Mouse (Mus musculus) Muller cell, postnatal 12 days (primary cell): ENCODE data around the gene Slc35f1.

ENCODE experiments used
- DNase-seq: peaks from one replicate; pipeline ENCODE4 v3.0.0-alpha.2; 2015; ENCODE audit errors: inconsistent ontology term

Gene Slc35f1

DNA sequence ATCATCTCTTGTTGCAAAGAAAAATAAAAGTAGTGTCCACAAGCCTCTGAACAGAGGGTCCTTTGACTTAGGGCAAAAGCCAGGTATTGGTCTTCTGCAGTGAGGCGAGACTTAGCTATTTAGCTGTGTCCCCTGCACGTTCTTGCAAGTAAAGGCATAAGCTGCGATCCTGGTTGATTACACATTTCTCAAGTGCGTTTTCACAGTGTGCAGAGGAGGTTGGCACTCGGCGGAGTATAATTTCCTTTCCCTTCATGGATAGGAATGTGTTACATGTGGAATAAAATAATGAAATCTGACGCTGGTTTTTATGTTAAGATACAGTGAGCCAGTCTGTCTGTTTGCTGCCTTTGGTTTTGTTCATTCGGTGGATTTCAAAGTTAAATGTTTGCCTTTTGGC, 232.8 kb downstream of the Slc35f1 start:
- no peak for DNase-seq

DNA sequence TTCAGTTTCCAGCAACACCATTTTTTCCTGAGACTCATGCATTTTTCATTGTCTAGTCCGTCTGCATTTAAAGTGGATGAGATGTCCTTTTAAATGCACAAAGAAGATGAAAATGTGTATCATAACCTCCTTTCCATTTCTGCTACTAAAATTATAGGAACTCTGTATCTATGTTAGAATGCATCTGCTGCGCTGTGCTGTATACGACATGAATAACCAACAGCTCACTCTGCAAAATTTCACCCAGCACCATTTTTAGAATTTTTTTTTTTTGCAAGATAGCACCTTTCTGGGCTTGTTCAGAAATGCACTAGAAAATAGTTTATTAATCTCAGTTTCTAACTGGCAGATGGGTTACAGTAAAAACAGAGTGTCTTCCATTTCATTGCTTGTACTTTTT, 236.0 kb downstream of the Slc35f1 start:
- DNase-seq: no peak

DNA sequence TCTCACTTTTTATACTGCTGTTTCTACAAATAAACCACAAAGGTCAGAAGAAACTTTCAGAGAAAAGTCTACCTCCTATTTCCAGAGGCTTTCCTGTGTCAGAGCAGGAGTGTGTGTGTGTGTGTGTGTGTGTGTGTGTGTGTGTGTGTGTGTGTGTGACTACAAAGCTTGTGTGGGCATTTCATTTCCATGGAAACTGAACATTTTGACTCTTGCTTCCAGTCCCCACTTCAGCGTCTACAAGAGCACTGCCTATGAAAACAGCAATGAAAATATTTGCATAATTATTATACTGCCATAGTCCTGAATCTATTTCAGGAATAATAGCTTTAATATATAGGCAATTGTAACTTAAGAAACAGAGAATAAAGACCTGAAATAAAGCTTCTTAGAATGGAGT, 241.8 kb downstream of the Slc35f1 start:
- no peak for DNase-seq

DNA sequence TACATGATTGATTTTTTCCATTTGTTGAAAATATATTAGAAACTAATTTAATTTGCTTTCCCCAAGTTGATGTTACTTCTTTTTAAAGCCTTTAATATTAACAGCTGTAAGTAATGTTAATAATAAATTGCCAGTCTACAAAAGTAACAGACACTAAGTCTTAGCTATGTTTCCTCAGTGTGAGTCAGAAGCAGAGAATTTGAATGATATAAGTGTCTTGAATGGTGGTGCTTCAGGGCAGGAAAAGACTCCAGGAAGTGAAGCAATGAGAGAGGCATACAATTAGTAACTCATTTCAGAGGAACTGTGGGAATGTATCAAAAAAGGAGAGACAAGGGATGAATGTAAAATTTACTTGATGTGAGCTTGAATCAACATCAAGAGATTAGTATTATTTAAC, 244.3 kb downstream of the Slc35f1 start:
- DNase-seq: peak; percentile 71

DNA sequence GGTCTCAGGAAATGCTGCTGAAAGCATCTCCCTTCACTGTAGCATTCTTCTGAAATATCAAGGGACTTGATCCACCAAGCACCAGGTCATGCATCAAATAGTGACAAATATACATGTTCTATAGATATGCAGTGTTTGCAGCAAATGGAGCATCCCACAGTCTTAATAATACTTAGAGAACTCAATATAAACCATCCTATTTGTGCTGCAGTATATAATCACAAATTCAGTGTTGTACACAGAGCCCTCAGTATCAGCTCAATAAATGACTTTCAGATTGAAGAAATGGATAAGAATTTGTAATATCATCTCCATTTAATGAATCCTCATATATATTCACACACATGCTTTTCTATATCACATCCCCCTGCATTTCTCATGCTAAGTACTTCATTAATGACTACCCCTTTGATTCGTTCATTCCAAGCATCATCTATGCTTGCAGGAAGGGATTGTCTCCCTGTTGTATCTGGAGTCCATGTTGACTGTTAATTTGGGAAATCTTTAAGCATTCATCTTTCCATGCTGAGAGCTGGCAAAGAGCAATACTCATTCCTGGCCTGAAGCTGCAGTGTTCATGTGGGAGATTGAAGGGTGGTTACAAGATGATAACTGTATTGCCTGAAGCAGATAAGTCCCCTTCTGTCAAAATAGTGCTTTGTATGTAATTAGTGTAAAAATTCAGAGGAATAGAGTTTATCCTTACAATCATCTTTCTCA, 249.9 kb downstream of the Slc35f1 start:
- no peak for DNase-seq

DNA sequence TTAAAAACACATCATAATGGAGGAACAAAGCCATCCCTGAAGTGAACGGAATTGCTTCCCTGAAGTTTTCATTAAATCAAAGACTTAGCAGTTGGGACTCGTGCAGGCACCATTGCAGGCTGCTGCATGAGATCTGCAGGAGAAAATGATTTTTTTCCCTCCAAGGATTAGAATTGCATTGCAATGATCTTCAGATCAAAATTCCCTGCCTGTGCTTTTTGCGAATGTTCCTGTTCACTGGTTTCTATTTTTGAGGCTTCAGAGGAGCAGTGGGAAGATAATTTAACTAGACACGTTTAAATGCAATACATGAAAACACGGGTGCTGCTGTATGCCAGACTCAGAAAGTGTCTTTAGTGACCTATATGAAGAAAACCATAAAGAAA, 250.5 kb downstream of the Slc35f1 start:
- no peak for DNase-seq

DNA sequence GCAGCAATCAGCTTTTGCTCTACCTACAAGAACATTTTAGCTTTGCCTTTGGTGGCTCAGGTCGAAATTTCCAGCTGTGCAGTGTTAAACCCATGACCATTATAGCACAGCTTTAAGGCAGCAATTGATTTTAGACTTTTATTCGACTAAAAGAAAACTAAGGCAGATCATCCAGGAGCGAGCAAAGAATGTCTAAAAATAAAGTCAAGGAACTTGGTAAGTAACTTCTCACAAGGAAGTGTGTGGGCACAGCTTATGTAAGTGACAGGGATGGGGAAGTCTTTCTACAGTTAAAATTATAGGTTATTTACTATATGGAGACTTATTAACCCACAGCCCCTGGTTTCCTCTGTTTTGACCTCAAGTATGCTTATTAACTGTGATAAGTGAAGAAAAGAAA, 262.2 kb downstream of the Slc35f1 start:
- DNase-seq: no peak

DNA sequence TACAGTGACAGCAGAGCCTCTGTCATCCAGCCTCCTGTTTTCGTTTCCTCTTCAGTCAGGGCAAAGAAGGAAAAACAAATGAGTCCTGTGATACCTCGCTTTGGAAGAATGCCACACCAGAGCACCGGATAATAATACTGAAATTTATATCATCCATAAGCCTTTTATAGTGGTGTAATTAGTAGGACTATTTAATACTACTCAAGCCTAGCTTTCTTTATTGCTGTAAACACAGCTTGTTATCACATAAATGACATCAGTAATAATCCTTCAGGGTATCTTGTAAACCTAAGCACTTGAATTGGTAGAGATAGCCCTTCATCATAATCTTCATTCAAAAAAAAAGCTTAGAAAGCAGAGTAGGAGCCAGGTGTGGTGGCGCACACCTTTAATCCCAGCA, 266.4 kb downstream of the Slc35f1 start:
- DNase-seq: no peak

DNA sequence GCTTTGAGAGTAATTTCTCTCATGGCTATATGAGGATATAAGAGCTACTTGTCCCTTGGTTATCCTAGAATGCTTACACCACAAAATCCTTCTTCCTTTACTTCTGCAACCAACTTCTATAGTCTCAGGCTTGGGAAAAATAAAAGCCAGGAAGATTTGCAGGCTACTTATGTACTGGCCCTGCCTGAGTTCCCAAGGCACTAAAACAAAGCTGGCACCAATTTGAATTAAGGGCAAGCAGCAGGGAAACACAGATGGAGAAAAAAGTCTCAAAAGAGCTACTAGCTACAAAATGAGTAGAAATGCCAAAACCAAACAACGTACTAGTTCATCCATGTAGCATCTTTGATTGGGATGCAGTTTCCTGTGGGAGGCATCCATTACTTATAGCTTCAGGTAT, 288.9 kb downstream of the Slc35f1 start:
- no peak for DNase-seq

DNA sequence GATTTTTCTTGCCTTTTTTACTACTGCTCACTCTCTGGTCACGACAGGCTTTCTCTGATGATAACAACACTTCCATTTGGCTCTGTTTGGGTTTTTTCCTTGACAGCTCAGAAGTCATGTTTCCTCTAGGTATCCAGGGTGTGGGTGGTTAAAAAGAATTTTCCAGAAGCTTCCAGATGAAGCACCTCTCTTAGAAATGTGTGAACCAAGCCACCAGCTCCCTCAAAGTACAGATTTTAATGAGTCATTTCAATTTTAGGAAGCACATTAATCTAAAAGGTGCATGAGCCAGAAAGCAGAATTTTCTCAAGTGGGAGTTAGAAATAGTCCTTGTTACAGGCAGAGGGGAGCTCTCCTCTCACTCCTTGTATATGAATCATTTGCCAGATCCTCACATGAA, 292.5 kb downstream of the Slc35f1 start:
- peak; percentile 45 for DNase-seq

DNA sequence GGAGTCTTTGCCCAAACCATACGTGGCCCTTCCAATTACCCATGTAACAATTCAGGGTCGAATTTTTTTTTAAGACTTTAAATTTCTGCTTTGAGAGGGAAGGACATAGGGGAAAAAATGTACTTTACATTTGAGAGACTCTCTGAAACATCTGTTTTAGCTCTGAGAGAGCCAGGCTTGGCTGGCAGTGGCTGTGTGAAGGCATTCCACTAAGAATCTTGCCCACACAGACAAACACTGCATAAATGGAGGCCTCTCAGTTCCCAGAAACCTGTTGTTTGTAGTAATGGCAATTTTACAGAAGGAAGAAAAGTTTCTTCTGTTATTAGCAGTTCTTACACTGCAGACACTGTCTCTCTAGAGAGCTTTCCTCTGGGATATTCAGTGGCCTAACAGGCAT, 301.9 kb downstream of the Slc35f1 start:
- no peak for DNase-seq

DNA sequence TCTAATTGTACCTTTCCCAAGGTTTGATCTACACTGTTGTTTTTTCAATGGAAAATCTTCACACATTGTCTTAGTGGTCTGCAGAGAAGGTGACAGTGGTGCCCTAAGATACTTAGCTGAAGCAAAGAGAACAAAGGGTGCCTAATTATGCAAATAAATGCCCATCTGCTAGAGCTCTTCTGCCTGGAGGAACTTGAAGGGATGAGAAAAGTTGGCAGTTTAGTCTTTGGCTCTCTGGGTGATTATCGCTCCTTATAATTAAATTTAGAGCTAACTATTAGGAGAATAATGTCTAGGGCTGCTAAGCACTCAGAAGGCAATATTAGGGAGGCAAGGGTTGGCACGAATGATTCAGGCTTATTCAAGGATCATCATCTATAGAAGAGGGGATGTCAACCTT, 306.6 kb downstream of the Slc35f1 start:
- DNase-seq: peak; percentile 39

DNA sequence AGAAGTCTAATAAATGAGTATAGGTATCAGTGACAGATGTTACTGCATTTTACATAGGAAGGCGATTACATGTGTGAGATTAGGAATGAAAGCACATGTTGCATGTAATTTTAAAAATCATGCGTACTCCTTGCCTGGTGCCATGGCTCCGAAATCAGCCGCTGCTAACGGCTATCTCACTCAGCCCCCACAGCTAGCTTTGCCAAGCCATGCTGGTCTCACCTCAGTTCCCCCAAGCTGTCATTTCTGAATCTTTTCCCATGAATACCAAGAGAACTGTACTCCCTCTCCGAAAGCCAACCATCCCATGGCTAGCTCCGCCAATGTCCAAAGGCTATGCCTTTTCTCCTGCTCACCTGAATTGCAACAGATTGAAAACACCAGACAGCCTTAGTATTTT, 310.8 kb downstream of the Slc35f1 start:
- DNase-seq: no peak

DNA sequence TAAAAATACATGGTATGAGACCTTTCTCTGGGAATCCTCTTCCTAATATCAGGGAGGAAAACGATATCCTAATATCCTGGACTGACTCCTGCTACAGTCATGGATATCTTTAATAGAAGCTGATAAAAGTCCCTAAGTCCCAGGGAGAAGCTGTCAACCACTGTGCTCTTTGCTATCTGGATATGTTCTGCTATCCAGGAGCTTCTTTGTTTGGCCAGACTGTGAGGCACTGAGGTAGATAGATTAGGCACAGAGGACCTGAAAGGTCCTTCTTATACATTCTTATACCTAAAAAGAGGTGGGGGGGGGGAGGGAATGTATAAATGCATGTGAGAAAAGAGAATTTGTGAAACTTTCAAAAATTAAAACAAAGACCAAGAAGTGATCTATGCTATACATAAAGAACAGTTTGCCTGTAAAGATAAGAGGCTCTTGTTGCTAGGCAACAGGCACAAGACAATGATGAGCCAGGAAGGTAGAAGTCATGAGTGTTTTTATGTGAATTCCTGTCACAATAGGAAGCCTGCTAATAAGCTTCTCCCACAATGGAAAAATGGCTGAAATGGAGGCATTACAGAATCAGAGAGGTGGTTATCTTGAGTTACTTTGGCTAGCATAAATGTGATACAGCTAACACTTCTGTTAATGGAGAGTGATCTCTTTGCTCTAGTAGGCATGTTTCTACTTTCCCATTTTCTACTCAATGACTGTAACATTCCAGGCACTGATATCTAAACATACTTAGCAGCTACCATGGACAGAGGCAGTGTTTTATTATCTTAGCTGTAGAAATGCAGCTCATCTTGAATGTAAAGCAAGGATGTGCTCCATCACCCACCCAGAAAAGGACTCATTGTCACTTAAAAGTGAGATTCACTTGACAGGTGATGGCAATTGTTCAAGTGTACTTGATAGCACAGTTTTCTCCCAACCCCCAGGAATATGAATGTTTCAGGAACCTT, 316.2 kb downstream of the Slc35f1 start:
- DNase-seq: no peak

DNA sequence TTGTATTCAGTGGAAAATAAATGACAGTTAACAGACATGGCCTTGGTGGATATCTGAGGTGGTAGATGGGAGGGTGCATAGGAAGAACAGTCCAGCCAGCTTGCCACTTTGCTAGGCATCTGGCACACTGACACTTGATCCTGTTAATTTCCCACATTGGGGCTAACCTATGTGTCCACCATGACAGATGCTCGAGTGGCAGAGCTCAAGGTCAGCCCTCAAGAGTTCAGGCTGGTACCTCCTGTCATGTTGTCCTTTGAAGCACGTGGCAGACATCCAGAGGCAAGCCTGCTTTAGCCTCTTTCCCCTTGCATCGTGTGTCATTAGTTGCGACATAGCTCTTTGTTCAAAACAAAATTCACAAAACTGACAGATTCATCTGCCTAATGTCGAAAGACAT, 323.5 kb downstream of the Slc35f1 start:
- peak; percentile 70 for DNase-seq

DNA sequence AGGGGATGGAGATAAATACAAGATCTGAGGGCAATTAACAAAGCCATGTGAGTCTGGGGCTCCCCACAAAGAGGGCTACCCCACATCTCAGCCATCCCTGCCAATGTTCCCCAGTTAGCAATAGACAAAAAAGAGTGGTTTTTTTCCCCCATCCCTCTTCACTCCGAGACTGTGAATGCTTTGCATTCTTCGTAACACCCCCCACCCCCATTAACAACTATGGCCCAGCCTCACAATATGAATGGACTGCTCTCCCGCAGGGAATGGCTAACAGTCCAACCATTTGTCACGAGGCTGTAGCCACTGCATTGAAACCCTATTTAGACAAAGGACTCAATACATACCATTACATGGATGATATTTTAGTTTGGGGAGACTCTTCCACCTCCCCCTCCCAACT, 338.1 kb downstream of the Slc35f1 start:
- DNase-seq: peak; percentile 76

DNA sequence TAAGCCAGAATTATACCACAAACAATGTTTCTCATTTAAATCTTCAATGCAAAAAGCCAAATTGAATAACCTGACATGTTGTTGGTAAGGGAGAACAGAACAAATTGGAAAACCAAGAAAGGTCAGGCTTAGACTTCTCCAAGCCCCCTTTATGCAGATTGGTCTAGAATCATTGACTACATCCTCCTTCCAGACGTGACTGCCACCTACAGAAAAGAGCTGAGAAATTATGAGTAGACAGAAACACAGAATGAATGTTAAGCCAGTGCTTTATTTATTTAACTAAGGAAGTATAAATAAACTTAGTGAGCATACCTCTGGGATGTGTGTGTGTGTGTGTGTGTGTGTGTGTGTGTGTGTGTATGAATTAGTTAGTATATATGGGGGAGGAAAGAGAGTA, 344.9 kb downstream of the Slc35f1 start:
- DNase-seq: no peak

DNA sequence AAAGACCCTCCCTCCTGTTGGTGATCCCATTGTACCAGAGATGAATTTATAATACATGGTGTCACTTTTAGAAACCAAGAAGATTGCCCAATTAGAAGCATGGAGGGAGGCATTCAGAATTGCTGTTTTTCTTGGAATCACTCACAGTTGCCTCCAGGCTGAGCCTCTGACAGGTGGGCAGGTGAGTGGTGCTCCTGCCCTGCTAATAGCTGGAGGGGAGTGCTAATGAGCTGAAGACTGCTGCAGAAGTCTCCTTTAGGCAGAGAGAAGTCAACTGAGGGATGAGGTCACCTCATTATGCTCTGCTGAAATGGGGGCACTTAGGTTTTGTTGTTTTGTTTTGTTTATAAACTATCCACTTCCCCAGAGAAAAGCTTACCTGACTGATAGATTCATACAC, 355.6 kb downstream of the Slc35f1 start:
- no peak for DNase-seq

DNA sequence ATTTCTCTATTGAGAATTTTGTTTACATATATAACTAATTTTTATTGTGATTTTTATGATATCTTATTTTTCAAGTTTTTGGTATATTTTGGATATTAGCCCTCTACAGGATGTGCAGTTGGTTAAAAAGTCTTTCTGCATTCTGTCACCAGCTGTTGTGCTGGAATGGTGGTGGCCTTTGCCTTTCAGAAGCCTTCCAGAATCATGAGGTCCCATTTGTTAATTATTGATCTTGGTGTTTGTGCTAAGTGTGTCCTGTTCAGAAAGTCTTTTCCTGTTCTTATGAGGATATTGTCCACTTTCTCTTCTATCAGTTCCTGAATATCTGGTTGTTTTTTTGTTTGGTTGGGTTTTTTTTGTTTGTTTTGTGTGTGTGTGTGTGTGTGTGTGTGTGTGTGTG, 362.2 kb downstream of the Slc35f1 start:
- no peak for DNase-seq

DNA sequence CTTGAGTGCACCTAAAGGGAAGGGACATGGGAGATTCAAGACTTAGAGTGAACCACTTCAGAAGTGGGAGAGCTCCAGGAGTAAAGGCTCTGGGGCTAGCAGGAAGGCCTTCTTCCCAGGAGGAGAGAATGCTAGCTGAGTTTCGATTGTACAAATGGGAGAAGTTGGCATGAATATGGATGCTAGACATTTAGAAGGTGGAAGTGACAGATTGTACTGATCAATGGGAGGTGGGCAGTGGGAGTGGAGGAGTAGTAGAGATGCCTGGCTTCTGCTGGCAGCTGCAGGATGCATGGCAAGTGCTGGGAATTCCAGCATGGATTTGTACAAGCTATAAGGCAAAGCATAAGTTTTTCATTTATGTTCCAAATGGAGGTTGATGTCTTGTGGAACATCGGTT, 370.4 kb downstream of the Slc35f1 start:
- no peak for DNase-seq

DNA sequence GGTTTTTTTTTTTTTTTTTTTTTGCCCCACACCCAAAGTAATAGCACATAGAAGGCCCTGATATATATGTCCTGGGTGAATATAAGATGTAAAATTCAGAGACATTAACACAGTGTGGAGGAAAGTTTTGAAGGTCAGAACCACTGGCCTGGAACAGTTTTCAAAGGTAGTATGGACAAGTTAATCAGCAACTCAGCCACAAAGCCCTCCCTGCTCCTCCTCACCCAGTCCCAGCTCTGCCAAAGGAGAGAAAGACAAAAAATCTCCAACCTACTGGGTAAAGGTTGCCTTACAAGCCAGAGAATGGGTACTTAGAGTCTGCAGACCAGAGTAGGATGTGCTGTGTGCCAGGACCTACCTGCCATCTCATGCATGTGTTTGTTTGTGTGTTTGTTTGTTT, 372.4 kb downstream of the Slc35f1 start:
- DNase-seq: no peak

DNA sequence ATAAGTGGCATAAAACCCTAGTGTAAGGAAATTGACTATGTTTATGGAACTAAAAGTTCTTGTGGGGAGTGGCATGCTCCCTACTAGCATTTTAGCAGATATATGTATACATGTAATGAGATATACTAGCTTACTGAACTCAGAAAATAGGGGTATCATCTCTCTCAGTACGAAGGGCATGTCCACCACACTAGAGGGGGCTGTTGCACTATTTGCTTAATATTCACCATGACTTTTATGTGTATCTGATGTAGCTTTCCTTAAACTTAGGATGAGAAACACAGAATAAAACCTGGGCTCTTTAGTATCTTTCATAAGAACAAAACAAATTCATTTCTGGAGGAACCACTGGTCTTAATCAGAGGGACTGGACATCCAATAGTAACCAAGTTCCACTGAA, 397.5 kb downstream of the Slc35f1 start:
- DNase-seq: no peak

DNA sequence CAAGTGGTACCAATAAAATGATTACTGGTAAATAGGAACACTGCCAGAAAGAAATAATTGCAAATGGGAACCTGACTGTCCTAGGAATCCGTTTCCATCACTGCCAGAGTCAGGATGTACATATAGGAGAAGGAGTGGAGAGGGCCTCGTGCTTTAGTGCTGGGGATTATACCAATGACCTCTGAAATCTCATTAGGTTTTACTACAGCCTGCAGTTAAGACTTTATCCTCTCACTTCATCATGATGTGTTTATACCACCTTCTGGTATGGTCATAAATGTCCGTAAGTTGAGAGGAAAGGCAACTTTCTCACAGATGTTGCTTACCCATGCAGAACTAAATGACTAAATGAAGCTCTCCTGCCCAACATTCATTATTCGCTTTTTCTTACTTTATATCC, 401.2 kb downstream of the Slc35f1 start:
- DNase-seq: no peak
